Mouse (Mus musculus) testis, adult 2 months (tissue): Measurements from ENCODE around the gene Gzmm.

ENCODE experiments used
- CTCF ChIP-seq: fragments of 200-500 bp; IDR thresholded peaks from 2 replicates; pipeline ENCODE4 v1.5.1; 2012; ENCODE audit warnings: low read depth, mild to moderate bottlenecking, inconsistent platforms, low read length, moderate library complexity; ENCODE audit not compliant: control insufficient read depth, insufficient read depth, insufficient replicate concordance
- POLR2A ChIP-seq: fragments of 200-500 bp; IDR thresholded peaks from 2 replicates; pipeline ENCODE4 v1.6.1; 2012; ENCODE audit warnings: low read depth, mild to moderate bottlenecking, inconsistent platforms, low read length, moderate library complexity; ENCODE audit not compliant: control insufficient read depth

GRCm38 (mm10) chr10:79694379-79694655 lies 5.5 kb downstream of the Gzmm start:
- TF ChIP-seq CTCF, result no peak
- no peak for TF ChIP-seq POLR2A
